Mouse (Mus musculus): ENCODE measurements around the gene Olfr1245.

DNA sequence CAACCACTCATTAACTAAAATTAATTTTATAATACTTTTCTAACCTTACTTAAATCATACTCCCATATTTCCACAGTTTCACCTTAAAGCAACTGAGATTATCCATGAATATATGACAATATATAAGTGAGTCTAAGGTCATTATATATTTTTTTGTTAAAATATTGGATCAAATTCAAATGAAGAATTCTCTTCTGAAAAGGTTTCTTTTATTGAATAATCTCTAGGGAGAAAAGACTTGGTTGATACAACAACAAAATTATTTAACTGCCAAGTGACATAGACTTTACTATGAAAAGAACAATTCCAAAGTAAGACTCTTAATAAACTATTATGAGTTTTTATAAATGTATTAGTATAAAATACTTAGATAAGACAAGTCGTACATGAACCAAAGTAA is 46.9 kb downstream of the Olfr1245 start, which contains the start of gene Olfr1243:
- no peak for TF ChIP-seq GATA1 (IDR thresholded peaks at IDR 0.05; ENCODE audit: low read length)
- TF ChIP-seq TAL1 (IDR thresholded peaks at IDR 0.05; ENCODE audit: low read length), result no peak

Measured in erythroblast, embryonic 14.5 days (primary cell).